Mouse (Mus musculus) hindbrain, postnatal 0 days (tissue): ENCODE results near the gene Galnt18. TPM values are rescaled to one million over a fixed set of nuclear protein-coding genes. Genes with fewer than 3 reads are reported as not detected.

Experiments used
- ATAC-seq: fragments of 200-750 bp; cut with Nextera tagmentation; 2 replicates; pipeline ENCODE4 v1.8.0; 2017; ENCODE audit warnings: mild to moderate bottlenecking, moderate TSS enrichment, moderate library complexity
- DNase-seq: peaks from one replicate; pipeline ENCODE4 v3.0.0-alpha.2; 2015; ENCODE audit warnings: low spot score
- H3K27ac ChIP-seq: fragments of 300-500 bp; sonication (generic); 2 replicates; pipeline ENCODE4 v1.5.1; 2014; ENCODE audit warnings: mild to moderate bottlenecking
- H3K27me3 ChIP-seq: fragments of 300-500 bp; sonication (generic); 2 replicates; pipeline ENCODE4 v1.6.1; 2014; ENCODE audit warnings: low read length, mixed read lengths; ENCODE audit not compliant: insufficient read depth
- H3K36me3 ChIP-seq: fragments of 300-500 bp; sonication (generic); 2 replicates; pipeline ENCODE4 v1.6.1; 2014; ENCODE audit warnings: low read length, mixed read lengths; ENCODE audit not compliant: insufficient read depth
- H3K4me1 ChIP-seq: fragments of 300-500 bp; sonication (generic); 2 replicates; pipeline ENCODE4 v1.6.1; 2014; ENCODE audit warnings: antibody characterized with exemption, low read length, mixed read lengths; ENCODE audit not compliant: insufficient read depth
- H3K4me2 ChIP-seq: fragments of 300-500 bp; sonication (generic); 2 replicates; pipeline ENCODE4 v1.6.1; 2014; ENCODE audit warnings: low read depth, mild to moderate bottlenecking, low read length, moderate library complexity, mixed read lengths
- H3K4me3 ChIP-seq: fragments of 300-500 bp; sonication (generic); 2 replicates; pipeline ENCODE4 v1.5.1; 2014; ENCODE audit warnings: low read length
- H3K9ac ChIP-seq: fragments of 300-500 bp; sonication (generic); replicated peaks from 2 replicates; pipeline ENCODE4 v1.6.1; 2014; ENCODE audit warnings: mild to moderate bottlenecking, low read length, moderate library complexity, mixed read lengths
- H3K9me3 ChIP-seq: fragments of 300-500 bp; sonication (generic); 2 replicates; pipeline ENCODE4 v1.6.1; 2016; ENCODE audit warnings: low read length, mixed read lengths
- CTCF ChIP-seq: IDR thresholded peaks from 2 replicates; pipeline ENCODE4 v1.5.1; 2016; ENCODE audit warnings: antibody characterized with exemption, control low read depth, low read depth
- WGBS: fragments of 180-500 bp; shearing (Covaris S2); extraction: QIAGEN DNeasy Blood & Tissue Kit; methylation state at CpG from one replicate; pipeline ENCODE4 v1.1.7; 2014; 5-methylcytosine and 5-hydroxymethylcytosine counted together
- microRNA-seq, 2 experiments: library from miRNA; unstranded; fragments of <30 nt; microRNA quantifications; one replicate each; pipeline ENCODE4; 2016
- polyA plus RNA-seq: library from polyadenylated mRNA; unstranded; fragments of >200 nt; fragmentation: Nextera tagmentation; extraction: Ambion mirVana; gene quantifications from 2 replicates; pipeline ENCODE4 v1.2.1, GENCODE M21; 2015
- total RNA-seq: library from RNA; depleted of rRNA; stranded (reverse); fragments of >200 nt; gene quantifications from 2 replicates; pipeline ENCODE4 v1.2.3, GENCODE M21; 2014; rRNA removed

Galnt18 gene
- total and polyA plus RNA-seq, 2 experiments from 2014 or later = 15.8 to 22.7 TPM

- no peaks in the 10 kb centered on the region for H3K36me3 ChIP-seq
- TF ChIP-seq CTCF = no peak
- DNase-seq (no peak), ATAC-seq (no peak)
- no peak overlapping the region for H3K4me3 ChIP-seq
- H3K4me1 ChIP-seq = no peaks in the 10 kb centered on the region
- no peak overlapping the region for H3K27ac ChIP-seq
- H3K27me3 ChIP-seq = no peaks in the 10 kb centered on the region
- WGBS = 87% methylated on average over 3 of the region's 3 CpGs
- no peaks in the 10 kb centered on the region for H3K9me3 ChIP-seq
- no peak overlapping the region for H3K4me2 ChIP-seq
- no peak overlapping the region for H3K9ac ChIP-seq
These were observed 323.8 kb downstream of the Galnt18 start for GRCm38 (mm10) chr7:111456007-111456406.

DNA sequence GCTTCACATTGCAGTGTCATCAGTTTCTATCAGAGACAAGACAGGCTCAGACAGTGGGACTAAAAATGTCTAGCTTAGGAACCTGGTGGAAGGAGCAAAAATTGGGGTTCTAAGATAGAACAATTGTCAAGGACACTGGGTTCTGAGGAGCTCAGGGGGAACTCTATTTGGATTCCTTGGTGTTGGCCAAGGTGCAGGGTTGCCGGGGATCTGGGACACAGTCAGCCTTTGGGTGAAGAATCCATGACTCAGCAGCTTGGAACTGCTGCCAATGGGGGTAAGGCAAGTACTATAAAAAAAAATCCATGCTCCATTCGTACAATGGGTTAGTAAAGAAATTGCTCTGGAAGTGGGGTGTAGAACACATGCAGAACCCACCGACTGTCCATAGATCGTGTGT is 324.2 kb downstream of the Galnt18 start:
- no peak overlapping the region for H3K27ac ChIP-seq
- H3K36me3 ChIP-seq = no peaks in the 10 kb centered on the region
- no peak overlapping the region for H3K4me2 ChIP-seq
- ATAC-seq = no peak
- no peak for TF ChIP-seq CTCF
- WGBS = 93% methylated on average over 4 of the region's 4 CpGs
- H3K9me3 ChIP-seq = no peaks in the 10 kb centered on the region
- H3K4me1 ChIP-seq = no peaks in the 10 kb centered on the region
- no peak for DNase-seq
- H3K9ac ChIP-seq = no peak overlapping the region
- no peaks in the 10 kb centered on the region for H3K27me3 ChIP-seq
- H3K4me3 ChIP-seq = no peak overlapping the region

DNA sequence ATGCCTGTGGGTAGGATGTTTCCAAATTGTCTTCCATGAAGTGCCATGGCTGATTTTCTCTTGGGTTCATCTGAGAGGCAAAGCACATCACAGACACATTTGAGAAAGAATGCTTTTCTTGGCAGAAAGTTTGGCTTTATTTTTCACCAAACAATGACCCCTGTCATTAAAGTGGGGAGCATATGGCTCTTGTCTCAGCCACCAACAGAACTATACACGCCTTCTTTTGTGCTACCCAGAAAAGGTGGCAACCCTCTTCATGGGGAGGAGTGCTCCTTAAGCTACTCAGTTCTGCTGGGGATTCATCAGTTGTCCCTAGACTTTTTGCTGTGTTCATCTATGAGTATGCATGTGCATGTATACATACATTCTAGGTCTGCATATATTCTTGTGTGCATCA is 327.8 kb downstream of the Galnt18 start:
- Histone ChIP-seq H3K27me3 (no peaks in the 10 kb centered on the region), H3K4me3 (no peak overlapping the region), H3K4me2 (no peak overlapping the region), H3K4me1 (no peaks in the 10 kb centered on the region), H3K36me3 (no peaks in the 10 kb centered on the region), H3K9ac (no peak overlapping the region), H3K9me3 (no peaks in the 10 kb centered on the region), H3K27ac (no peak overlapping the region)
- ATAC-seq (no peak), DNase-seq (no peak)
- WGBS = 33% methylated on average over 1 of the region's 1 CpGs
- TF ChIP-seq CTCF = no peak

- H3K27ac ChIP-seq = no peak overlapping the region
- H3K36me3 ChIP-seq = no peaks in the 10 kb centered on the region
- no peak overlapping the region for H3K9ac ChIP-seq
- H3K4me1 ChIP-seq = no peaks in the 10 kb centered on the region
- H3K4me3 ChIP-seq = no peak overlapping the region
- DNase-seq (no peak), ATAC-seq (no peak)
- 67% methylated on average over 6 of the region's 6 CpGs for WGBS
- H3K9me3 ChIP-seq = no peaks in the 10 kb centered on the region
- TF ChIP-seq CTCF = no peak
- no peak overlapping the region for H3K4me2 ChIP-seq
- no peaks in the 10 kb centered on the region for H3K27me3 ChIP-seq
These were observed 329.3 kb downstream of the Galnt18 start for GRCm38 (mm10) chr7:111450286-111451095.

- H3K27ac ChIP-seq = no peak overlapping the region
- H3K27me3 ChIP-seq = no peaks in the 10 kb centered on the region
- peak; percentile 25 for DNase-seq
- no peaks in the 10 kb centered on the region for H3K9me3 ChIP-seq
- H3K4me3 ChIP-seq = no peak overlapping the region
- H3K9ac ChIP-seq = no peak overlapping the region
- no peak for ATAC-seq
- TF ChIP-seq CTCF = no peak
- 40% methylated on average over 2 of the region's 2 CpGs for WGBS
- no peaks in the 10 kb centered on the region for H3K36me3 ChIP-seq
- H3K4me2 ChIP-seq = no peak overlapping the region
- peaks cover 5% of the 10 kb centered on the region; the same call in 1 of the 2 replicates for H3K4me1 ChIP-seq
These were observed 346.6 kb downstream of the Galnt18 start for GRCm38 (mm10) chr7:111433173-111433572.

- no peak for ATAC-seq
- no peaks in the 10 kb centered on the region for H3K27me3 ChIP-seq
- H3K4me1 ChIP-seq = no peaks in the 10 kb centered on the region
- no peaks in the 10 kb centered on the region for H3K9me3 ChIP-seq
- no peak for DNase-seq
- H3K9ac ChIP-seq = no peak overlapping the region
- H3K27ac ChIP-seq = no peak overlapping the region
- no peak overlapping the region for H3K4me2 ChIP-seq
- TF ChIP-seq CTCF = no peak
- no peak overlapping the region for H3K4me3 ChIP-seq
- WGBS = 81% methylated on average over 1 of the region's 1 CpGs
- no peaks in the 10 kb centered on the region for H3K36me3 ChIP-seq
These were observed 352.4 kb downstream of the Galnt18 start for GRCm38 (mm10) chr7:111427392-111427791.

Small RNAs within 50 kb of the gene (microRNA-seq; reads per million reads assigned to microRNA genes)
- gene Gm25787 = 0 reads per million in 2 experiments

Other genes starting within 250 kb of the Galnt18 start
- gene Usp47, start 243.5 kb upstream of the Galnt18 start, total RNA-seq = 55.7 and 70.5 TPM in 2 replicates
- 44.9 and 45.5 TPM in 2 replicates for gene Usp47, start 243.5 kb upstream of the Galnt18 start, polyA plus RNA-seq